Mouse (Mus musculus) olfactory bulb, adult 2 months (tissue): ENCODE measurements around the gene Tspan11.

Experiments used
- CTCF ChIP-seq: fragments of 200-500 bp; IDR thresholded peaks from 2 replicates; pipeline ENCODE4 v1.5.1; 2012; ENCODE audit warnings: low read depth, mild to moderate bottlenecking, low read length, moderate library complexity; ENCODE audit not compliant: insufficient read depth
- POLR2A ChIP-seq: fragments of 200-500 bp; IDR thresholded peaks from 2 replicates; pipeline ENCODE4 v1.6.1; 2012; ENCODE audit warnings: mild to moderate bottlenecking, low read depth, low read length, moderate library complexity; ENCODE audit not compliant: insufficient read depth

- TF ChIP-seq POLR2A (no peak), CTCF (no peak)
Observed at GRCm38 (mm10) chr6:127894999-127895398, 7.6 kb downstream of the Tspan11 start.
